Mouse (Mus musculus): ENCODE results near the gene Intu. TPM values are rescaled to one million over a fixed set of nuclear protein-coding genes. Genes with fewer than 3 reads are reported as not detected.

Intu gene
- polyA plus RNA-seq, 1 experiment: 0.90 TPM

- TF ChIP-seq GATA1 (IDR thresholded peaks at IDR 0.05; ENCODE audit: low read length): no peak
Observed at GRCm38 (mm10) chr3:40655571-40655970, 124.5 kb downstream of the Intu start.

GRCm38 (mm10) chr3:40656339-40656738 is 125.3 kb downstream of the Intu start:
- TF ChIP-seq GATA1 (IDR thresholded peaks at IDR 0.05; ENCODE audit: low read length): no peak

GRCm38 (mm10) chr3:40660231-40660630 is 129.1 kb downstream of the Intu start:
- TF ChIP-seq GATA1 (IDR thresholded peaks at IDR 0.05; ENCODE audit: low read length): no peak

- no peak for TF ChIP-seq GATA1 (IDR thresholded peaks at IDR 0.05; ENCODE audit: low read length)
Observed at GRCm38 (mm10) chr3:40666109-40666508, 135.0 kb downstream of the Intu start.

- no peak for TF ChIP-seq GATA1 (IDR thresholded peaks at IDR 0.05; ENCODE audit: low read length)
Observed at GRCm38 (mm10) chr3:40666861-40667719, 136.0 kb downstream of the Intu start.

- TF ChIP-seq GATA1 (IDR thresholded peaks at IDR 0.05; ENCODE audit: low read length): peak; percentile 59
Observed at GRCm38 (mm10) chr3:40668889-40669288, 137.8 kb downstream of the Intu start.

- TF ChIP-seq GATA1 (IDR thresholded peaks at IDR 0.05; ENCODE audit: low read length): no peak
Observed at GRCm38 (mm10) chr3:40669395-40669794, 138.3 kb downstream of the Intu start.

GRCm38 (mm10) chr3:40673515-40673914 is 142.4 kb downstream of the Intu start:
- TF ChIP-seq GATA1 (IDR thresholded peaks at IDR 0.05; ENCODE audit: low read length): no peak

GRCm38 (mm10) chr3:40674873-40675405 is 143.9 kb downstream of the Intu start:
- no peak for TF ChIP-seq GATA1 (IDR thresholded peaks at IDR 0.05; ENCODE audit: low read length)

- TF ChIP-seq GATA1 (IDR thresholded peaks at IDR 0.05; ENCODE audit: low read length): no peak
Observed at GRCm38 (mm10) chr3:40678856-40679255, 147.8 kb downstream of the Intu start.

- no peak for TF ChIP-seq GATA1 (IDR thresholded peaks at IDR 0.05; ENCODE audit: low read length)
Observed at GRCm38 (mm10) chr3:40682404-40682803, 151.3 kb downstream of the Intu start.

- no peak for TF ChIP-seq GATA1 (IDR thresholded peaks at IDR 0.05; ENCODE audit: low read length)
Observed at GRCm38 (mm10) chr3:40683171-40683570, 152.1 kb downstream of the Intu start.

- no peak for TF ChIP-seq GATA1 (IDR thresholded peaks at IDR 0.05; ENCODE audit: low read length)
Observed at GRCm38 (mm10) chr3:40685855-40686515, 154.9 kb downstream of the Intu start.

- no peak for TF ChIP-seq GATA1 (IDR thresholded peaks at IDR 0.05; ENCODE audit: low read length)
Observed at GRCm38 (mm10) chr3:40686836-40687235, 155.8 kb downstream of the Intu start.

- no peak for TF ChIP-seq GATA1 (IDR thresholded peaks at IDR 0.05; ENCODE audit: low read length)
Observed at GRCm38 (mm10) chr3:40687588-40687987, 156.5 kb downstream of the Intu start.

- TF ChIP-seq GATA1 (IDR thresholded peaks at IDR 0.05; ENCODE audit: low read length): no peak
Observed at GRCm38 (mm10) chr3:40691566-40691965, 160.5 kb downstream of the Intu start.
